Mouse (Mus musculus): ENCODE data around the gene Plpp3. TPM values are rescaled to one million over a fixed set of nuclear protein-coding genes. Genes with fewer than 3 reads are reported as not detected.

The Plpp3 gene
- total RNA-seq, 2 experiments from 2014 or later = 43.9 to 45.4 TPM

DNA sequence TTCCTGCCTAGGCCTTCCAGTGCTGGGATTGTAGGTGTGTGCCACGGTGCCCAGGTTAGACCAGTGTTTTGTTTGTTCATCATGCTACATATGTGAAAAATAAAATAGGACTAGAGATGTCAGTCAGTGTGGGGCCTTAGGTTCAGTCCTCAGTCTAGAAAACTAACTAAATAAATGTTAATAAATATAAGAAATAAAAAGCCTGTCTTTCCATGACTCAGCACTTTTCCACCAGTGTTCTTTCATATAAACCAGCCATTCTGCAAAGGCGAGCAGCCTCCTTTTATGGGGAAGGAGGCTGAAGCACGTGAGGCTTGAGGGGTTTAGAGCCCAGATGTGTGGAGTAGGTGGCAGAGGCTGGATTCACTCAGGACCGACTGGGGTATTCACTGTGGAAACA lies 50.5 kb downstream of the Plpp3 start:
- no peak for DNase-seq
- intact Hi-C loops (cut with DNase I) = no loop called here

DNA sequence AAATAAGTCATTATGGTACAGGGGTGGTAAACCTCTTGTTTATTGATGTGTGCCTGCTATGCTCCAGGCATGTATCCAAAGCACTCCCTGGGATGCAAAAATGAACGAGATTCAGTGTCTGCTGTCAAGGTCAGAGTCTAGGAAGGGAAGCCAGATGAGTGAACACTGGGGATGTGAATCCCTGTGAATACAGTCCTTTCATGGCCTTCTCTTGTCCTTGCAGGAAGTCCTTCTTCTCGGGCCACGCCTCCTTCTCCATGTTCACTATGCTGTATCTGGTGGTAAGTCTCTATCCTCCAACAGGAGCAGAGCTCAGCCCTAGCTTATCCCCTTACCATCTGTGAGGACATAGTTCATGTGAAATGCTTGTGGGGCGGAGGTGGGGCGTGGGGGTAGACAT lies 51.8 kb downstream of the Plpp3 start:
- DNase-seq = no peak
- intact Hi-C loops (cut with DNase I) = no loop called here

DNA sequence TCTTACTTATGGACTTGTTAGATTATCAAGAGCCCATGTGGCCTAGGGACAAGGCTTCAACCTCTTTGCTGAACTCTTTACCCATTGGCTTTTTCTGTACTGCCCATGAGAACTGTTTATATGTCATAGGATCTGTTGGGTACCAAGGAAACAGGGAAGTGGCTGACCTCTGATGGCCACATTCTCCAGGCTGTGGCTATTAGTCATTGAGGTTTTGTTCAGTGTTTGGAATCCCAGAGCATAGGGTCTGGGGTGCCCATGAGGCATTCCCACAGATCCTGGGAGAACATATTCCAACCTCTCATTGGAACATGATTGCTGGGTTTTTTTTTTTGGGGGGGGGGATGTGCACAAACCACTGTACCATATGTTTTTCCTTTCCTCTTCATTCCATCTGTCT lies 56.2 kb downstream of the Plpp3 start:
- no peak for DNase-seq
- intact Hi-C loops (cut with DNase I) = no loop called here

DNA sequence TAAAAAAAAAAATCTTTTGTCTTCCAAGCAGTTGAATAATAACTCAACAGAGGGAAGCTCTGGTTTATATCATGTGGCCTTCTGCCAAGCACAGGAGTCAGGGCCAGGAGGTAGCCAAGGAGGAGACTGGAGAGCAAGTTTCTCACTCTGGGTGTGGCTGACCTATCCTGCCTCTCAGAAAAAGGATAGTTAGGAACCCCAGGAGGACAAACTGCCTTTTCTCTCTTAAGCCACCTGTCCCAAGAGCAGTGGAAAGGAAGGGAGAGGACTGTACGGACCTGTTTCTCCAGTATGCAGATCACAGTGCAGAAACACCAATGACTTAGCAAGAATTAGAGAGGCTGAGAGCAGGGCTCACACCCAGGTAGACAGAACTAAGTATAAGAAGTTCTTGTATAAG lies 57.3 kb downstream of the Plpp3 start:
- no peak for DNase-seq
- intact Hi-C loops (cut with DNase I) = no loop called here

DNA sequence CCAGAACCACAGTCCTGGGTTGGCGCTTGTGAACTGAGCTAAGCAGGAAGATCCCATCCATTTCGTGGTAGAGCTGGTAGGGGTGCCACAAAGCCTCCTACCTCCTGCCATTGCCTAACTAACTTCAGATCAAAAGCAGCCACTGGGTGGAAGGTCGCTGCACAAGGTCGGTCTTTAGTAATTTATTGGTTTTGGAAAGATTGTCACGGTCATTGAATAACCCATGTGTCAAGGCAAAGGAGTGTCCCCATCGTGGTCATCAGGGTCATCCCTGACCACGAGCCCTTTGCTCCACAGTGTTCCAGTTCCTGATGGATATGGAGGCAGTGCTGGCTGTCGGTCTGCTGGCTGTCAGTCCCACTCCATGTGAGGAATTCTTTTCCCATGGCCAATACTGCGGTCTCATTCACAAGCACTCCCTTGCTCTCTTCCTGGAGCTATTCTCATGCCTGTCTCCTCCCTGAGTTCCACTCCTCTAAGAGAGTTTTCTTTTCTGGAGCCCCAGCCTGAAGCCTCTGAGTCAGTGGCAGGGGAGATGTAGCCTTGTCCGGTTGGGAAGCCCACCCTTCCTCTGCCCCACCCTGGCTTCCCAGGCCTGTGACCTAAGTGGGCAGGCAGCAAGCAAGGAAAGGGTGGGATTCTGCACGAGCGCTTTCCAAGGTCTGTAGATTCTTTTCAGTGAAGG lies 58.7 kb downstream of the Plpp3 start:
- intact Hi-C loops (cut with DNase I) = no loop called here

DNA sequence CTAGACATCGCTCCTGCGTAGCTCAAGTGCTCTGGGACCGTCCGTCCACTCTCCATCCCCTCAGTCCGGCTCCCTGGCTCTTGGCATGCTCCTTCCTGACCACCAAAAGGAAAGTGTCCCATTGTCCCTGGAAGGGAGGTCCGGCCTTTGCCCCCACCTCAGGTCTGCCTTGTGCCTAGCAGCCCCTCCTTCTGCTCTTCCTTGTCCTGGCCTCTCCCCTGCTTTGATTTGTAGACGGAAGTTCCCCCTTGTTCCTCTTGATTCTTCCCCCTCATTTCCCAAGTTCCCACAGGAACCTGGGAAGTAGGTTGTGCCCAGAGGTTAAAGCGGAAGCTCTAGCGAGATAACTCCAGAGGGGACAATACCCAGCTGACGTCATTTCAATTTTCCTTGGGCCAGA lies 61.1 kb downstream of the Plpp3 start:
- no peak for DNase-seq
- intact Hi-C loops (cut with DNase I) = no loop called here

More for the DNA sequence above, 58.7 kb downstream of the Plpp3 start:
- DNase-seq = no peak

DNA sequence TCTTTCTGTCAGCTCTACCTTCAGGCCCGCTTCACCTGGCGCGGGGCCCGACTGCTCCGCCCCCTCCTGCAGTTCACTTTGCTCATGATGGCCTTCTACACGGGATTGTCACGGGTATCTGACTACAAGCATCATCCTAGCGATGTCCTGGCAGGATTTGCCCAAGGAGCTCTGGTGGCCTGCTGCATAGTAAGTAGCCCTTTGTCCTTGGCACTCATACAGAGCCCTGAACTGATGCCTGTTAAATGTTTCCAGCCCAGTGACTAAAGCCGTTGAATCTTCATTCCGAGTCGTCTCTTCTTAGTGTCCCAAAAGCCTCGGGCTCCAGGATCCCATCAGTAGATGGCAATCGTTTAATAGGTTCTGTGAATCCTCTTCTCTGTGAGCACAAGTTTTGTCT lies 62.2 kb downstream of the Plpp3 start:
- no peak for DNase-seq
- intact Hi-C loops (cut with DNase I) = no loop called here

DNA sequence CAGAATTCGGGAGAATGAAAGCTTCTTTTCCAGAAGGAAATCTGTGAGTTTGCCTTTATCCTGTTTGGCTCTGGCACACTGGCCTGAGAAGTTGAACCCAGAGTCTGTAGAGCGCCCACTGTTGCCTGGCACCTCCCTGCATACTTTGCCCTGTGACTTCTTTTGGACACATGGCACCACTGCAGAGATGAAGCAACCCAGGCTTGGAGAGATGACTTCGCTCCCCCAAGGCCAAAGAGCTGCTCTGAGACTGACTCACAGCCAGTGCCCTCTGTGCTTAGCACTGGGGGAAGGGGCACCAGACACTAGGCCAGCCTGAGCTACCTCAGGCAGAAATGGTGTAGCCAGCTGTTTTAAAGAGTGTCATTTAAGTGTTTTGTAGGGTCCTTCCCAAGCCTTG lies 63.7 kb downstream of the Plpp3 start:
- intact Hi-C loops (cut with DNase I) = loop anchor here (5.0 kb wide), 2 partner anchors 64 to 96 kb away; partner anchors contain the start of gene Plpp3
- no peak for DNase-seq

DNA sequence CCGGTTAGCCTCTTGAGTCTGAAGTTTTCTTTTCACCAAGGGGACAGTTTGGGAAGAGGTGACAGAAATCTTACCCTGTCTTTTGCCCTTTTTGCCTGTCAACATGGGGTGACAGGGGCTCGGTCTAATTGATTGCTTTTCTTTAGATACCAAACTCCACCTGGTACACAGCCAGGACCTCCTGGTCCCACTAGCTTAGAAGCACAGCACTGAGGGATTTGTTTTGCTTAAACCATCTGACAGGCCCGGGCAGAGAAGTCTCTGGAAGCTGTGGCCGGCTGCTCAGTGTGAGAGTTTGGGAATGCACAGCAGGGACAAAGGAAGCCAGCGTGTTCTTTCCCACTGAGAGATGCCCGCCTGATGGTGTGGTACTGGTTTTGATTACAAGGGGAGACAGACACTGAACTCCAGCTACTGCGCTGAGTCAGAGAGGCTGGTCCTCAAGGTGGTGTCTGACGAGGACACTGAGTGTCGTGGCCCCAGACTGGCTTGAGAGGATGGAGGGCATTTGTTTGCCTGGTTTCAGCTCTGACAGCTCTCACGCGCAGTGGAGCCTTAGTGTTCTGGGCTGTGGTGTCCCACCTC lies 64.2 kb downstream of the Plpp3 start:
- intact Hi-C loops (cut with DNase I) = loop anchor here (5.0 kb wide), 2 partner anchors 64 to 96 kb away; partner anchors contain the start of gene Plpp3
- no peak for DNase-seq

DNA sequence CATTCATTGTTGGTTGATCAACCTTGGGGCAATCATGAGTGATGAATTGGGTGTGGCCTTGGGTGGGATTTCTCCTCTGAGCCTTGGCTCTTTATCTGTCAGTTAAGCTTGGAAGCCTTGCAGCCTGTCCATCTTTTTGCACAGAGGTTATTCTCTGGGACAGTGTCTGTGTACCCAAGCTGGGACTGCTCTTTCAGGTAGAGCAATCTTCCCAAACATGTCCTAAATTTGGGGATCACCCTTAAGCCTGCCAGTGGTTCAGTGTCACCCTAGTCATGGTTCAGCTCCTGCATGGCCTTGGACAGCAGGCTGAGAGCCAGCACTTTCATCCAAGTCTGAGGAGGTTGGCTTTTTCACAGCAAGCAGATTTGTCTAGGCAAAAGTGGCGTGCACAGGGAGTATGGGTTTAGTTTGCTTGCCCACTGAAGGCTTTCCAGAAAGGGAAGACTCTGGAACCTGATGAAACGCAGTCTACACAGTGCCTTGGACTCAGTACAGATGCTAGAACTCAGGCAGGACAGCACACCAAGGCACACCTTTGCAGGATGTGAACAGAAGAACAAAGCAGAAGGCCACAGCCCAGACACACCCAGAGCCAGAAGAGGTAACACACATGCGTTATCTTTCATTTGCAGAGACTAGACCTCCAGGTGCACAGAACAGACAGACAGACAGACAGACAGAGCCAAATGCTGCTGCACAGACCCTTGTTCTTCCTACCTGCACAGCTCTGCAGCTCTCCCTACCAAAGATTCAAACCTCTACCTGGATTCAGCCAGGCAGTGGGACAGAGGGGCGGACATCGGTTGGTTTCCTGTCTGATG lies 66.2 kb downstream of the Plpp3 start:
- intact Hi-C loops (cut with DNase I) = loop anchor here (5.0 kb wide), 2 partner anchors 66 to 94 kb away; partner anchors contain the start of gene Plpp3
- DNase-seq = no peak

DNA sequence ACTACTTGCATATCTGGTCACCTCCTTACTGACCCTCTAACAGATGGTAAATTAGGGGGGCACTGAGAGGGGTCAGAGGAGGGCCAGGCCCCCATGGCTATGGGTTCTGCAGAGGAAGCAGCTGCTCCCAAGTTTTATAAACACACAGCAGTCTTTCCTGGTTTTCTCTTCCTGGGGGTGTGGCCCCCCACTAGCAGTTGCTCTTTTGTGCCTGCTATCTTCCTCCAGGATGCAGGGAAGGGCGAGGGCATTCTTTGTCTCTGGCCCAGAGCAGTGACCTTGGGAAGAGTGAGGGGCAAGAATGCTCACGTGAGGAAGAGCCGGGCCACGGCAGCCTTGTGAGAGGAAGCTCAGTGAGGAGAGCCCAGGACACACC lies 66.8 kb downstream of the Plpp3 start:
- DNase-seq = no peak

DNA sequence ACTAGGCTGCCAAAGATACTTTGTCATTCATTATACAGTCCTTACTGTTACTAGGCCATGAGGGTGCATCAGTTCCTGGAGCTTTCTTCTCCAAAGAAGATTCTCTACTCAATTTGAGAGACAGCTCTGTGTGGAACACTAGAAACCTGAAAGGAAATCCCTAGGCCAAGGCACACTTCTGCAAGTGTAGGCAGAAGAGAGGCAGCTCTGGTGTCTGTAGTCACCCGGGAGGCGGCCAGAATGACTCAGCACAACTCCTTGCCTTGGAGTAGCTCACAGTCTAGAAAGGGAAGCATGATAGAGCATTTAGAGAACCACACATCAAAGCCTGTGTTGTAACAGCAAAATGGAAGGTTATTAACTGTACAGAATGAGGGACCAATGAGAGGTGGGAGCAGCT lies 68.4 kb downstream of the Plpp3 start:
- peak; percentile 57 to 62 for DNase-seq
- intact Hi-C loops (cut with DNase I) = no loop called here

More for the DNA sequence above, 66.8 kb downstream of the Plpp3 start:
- intact Hi-C loops (cut with DNase I) = loop anchor here (5.0 kb wide), 2 partner anchors 67 to 93 kb away; partner anchors contain the start of gene Plpp3

DNA sequence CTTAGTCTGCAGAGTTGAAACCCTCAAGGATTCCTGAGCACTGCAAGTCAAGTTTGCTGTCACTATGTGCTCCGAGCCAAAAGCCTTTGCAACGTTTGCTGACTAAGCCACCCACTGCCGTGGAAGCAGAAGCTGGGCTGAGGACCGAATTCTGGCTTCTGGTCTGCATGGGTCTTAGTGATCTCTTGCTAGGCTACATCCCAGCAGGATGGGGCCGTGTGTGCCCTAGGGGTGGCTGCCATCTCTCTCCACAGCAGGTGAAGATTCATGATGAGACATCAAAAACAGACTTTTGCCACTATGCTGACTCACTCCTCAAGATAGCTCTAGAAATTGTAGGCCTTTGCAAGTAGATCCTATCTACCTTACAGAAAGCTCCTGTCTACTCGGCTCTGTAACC lies 69.2 kb downstream of the Plpp3 start:
- no peak for DNase-seq
- intact Hi-C loops (cut with DNase I) = no loop called here

DNA sequence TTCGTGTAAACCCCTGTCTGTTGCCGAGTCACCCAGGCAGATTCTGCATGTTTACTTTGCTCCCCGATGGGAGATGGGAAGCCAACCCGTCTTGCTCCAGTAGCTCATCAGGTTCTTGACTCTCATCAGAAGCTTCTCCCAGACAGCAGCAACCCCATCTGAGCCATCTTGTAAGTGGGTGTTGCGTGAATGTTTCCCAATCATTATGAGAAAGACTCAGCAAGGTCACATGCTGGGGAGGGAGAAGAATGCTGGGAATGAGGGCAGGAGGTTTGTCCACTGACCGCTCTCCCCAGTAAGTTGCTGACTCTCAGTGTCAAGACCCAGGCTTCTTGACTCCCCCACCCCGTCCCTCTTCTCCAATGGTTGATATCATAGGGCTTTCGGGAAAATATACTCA lies 73.0 kb downstream of the Plpp3 start:
- intact Hi-C loops (cut with DNase I) = no loop called here
- no peak for DNase-seq

DNA sequence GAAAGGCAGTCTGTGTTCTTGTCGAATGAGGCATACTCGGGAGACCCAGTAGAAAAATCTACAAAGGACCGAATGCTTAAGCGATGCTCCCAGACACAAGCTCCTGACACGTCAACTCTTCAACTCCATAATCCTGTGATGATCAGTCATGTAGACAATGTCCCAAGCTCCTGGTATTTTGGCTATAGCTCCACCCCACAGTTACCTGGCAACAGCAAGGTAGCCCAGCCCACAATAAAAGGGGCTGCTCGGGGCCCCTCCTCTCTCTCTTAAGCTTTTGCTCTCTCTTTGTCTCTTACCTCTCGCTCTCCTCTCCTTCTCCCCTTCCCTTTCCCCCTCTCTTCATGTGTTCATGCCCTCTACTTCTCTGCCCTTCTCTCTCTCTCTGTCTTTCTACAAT lies 83.1 kb downstream of the Plpp3 start:
- intact Hi-C loops (cut with DNase I) = no loop called here

DNA sequence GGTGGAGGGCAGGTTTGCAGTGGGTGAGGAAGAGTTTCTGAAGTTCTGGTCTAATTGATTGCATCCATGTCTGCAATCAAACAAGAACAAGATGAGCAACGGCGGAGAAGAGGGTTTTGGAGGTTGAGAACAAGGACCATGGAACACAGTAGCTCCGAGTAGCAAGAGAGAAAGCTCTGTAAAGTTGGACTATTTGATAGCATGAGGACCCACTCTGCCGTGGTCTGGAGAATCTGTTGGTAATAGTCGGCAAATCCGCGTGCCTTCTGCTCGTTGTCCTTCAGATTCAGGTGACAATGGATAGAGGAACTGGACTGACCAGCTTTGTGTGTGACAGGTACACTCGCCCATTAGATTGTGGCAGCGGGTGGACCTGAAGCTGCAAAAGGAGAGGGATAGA lies 87.8 kb downstream of the Plpp3 start:
- no peak for DNase-seq
- intact Hi-C loops (cut with DNase I) = no loop called here

More for the DNA sequence above, 83.1 kb downstream of the Plpp3 start:
- DNase-seq = no peak

DNA sequence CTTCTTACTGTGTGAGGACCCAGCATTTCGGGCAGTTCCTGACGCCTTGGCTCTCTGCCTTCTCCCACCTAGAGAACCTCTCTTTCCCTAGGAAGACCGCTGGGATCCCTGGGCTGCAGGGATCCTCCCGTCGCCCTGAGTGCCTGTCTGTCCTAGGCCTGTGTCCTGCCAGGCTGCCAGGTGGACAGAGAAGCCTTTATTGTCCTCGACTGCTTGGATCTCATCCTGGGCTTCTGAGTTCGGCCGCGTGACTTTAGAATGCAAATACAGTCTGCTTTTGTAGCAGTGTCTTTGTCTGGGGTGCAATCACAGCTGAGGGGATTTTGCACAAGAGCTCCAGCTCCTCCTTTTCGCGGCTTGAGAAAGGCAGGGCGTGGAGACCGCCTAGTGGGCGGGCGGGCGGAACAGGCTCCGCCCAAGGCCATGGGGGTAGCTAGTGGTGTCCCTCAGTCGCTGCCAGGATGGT lies 88.4 kb downstream of the Plpp3 start:
- peak in 1 of 2 experiments; percentile 22 for DNase-seq
- intact Hi-C loops (cut with DNase I) = no loop called here

DNA sequence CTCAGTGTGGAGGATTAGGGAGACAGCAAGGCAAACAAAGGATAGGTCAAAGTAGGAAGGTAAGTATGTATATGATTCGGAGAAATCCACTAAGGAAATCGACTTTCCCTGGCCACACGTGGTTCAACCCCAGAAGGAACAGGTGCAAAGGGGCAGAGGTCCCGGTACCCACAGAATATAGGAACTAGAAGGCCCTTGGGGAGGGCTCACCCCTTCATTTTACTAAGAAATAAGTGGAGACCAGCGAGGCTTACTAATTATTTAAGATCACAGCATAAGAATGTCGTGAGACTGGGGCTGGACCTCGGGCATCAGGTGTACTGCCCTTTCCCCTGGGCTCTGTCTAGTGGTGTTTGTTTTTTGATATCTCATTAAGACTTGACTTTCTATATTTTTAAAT lies 89.2 kb downstream of the Plpp3 start:
- intact Hi-C loops (cut with DNase I) = no loop called here
- no peak for DNase-seq

DNA sequence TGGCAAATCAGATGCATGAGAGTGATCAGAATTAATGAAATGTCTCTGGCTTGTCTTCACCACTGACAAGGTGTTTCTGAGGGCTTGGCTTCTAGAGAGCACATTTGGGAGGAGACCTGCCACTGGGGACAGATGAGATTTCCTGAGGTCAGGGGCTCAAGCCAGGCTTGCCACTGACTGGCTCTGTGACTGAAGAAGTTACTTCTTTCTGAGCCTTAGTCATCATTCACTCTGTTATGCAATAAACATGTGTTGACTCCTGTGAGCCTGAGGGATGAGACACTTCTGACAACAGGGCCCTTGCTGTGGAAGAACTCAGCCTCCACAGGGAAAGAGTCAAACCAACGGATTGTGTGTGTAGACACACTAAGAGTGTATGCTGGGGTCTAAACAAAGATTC lies 91.0 kb downstream of the Plpp3 start:
- no peak for DNase-seq
- intact Hi-C loops (cut with DNase I) = no loop called here

DNA sequence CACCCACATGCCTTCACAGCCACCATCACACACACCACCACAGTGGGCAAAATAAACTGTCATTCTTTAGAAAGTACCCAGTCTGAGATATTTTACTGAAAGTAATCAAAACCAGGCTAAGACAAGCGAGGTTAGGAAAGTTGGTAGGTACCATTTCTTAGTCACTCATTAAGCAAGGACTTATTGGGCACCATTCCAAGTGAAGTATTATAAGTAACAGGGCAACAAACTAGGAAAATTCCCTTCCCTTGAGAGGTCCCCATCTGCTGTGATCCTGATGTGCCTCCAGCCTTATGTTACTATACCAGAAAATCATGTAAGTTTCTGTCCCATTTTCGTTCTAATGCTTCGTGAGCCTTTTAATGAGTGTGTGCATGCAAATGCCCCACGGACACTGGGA lies 92.1 kb downstream of the Plpp3 start:
- intact Hi-C loops (cut with DNase I) = no loop called here
- DNase-seq = no peak

DNA sequence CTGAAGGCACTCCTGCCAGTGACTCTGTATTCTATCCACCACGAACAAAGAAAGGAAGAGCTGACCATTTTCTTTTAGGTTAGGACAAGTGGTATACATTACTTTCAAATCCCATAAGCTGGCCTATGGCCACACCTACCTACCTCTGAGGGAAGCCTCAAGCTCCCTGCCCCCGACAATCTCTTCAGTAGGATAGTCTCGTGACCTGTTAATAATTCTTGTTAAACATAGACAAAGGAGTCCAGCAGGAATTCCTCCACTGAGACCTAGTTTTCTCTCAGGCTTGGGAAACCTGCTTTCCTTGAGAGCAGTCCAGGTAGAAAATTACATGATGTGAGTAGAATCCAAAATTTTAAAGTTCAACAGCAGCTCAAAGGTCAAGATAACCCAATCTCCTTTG lies 93.8 kb downstream of the Plpp3 start:
- no peak for DNase-seq
- intact Hi-C loops (cut with DNase I) = no loop called here

All from gastrocnemius, postnatal 36 days (tissue).